Mouse (Mus musculus): ENCODE measurements around the gene D1Pas1. TPM values are rescaled to one million over a fixed set of nuclear protein-coding genes. Genes with fewer than 3 reads are reported as not detected.

The D1Pas1 gene
- total RNA-seq (2014; rRNA removed; ENCODE audit: low replicate concordance): not detected in 2 replicates
- polyA plus RNA-seq (2015; fragmentation: Nextera tagmentation; extraction: Ambion mirVana): 0.05 and 0.10 TPM in 2 replicates

- Histone ChIP-seq H3K4me3 (ENCODE audit: low read depth, low read length) (no peak within 1 kb of the TSS), H3K36me3 (replicated peaks; ENCODE audit: control insufficient read depth, insufficient read depth, low read length) (no peaks in the 10 kb centered on the region), H3K4me2 (ENCODE audit: low read depth, low read length) (no peak within 1 kb of the TSS), H3K27me3 (ENCODE audit: control insufficient read depth, insufficient read depth, low read length) (no peaks in the 10 kb centered on the region), H3K4me1 (ENCODE audit: control insufficient read depth, insufficient read depth) (no peaks in the 10 kb centered on the region), H3K9ac (replicated peaks; ENCODE audit: low read depth, low read length) (no peak within 1 kb of the TSS), H3K9me3 (replicated peaks; ENCODE audit: control insufficient read depth, low read length) (peaks cover 27% of the 10 kb centered on the region), H3K27ac (ENCODE audit: low read depth) (no peak within 1 kb of the TSS)
- no peak for DNase-seq (ENCODE audit: low spot score)
- ATAC-seq (ENCODE audit: insufficient read depth, low read depth): no peak
- TF ChIP-seq CTCF (IDR thresholded peaks at IDR 0.05; ENCODE audit: low read depth) (no peak), EP300 (IDR thresholded peaks at IDR 0.05; ENCODE audit: low read depth) (no peak)
- 75% methylated on average over 53 of the region's 53 CpGs for WGBS
Measured at GRCm38 (mm10) chr1:186967201-186967812, at the start of gene D1Pas1. Gene D1Pas1 (plus strand): TSS chr1:186967416.

- no peak overlapping the region for H3K27ac ChIP-seq (ENCODE audit: low read depth)
- DNase-seq (ENCODE audit: low spot score) (no peak), ATAC-seq (ENCODE audit: insufficient read depth, low read depth) (no peak)
- no peak overlapping the region for H3K4me3 ChIP-seq (ENCODE audit: low read depth, low read length)
- no peak for TF ChIP-seq EP300 (IDR thresholded peaks at IDR 0.05; ENCODE audit: low read depth)
- TF ChIP-seq CTCF (IDR thresholded peaks at IDR 0.05; ENCODE audit: low read depth): no peak
- H3K36me3 ChIP-seq (replicated peaks; ENCODE audit: control insufficient read depth, insufficient read depth, low read length): no peaks in the 10 kb centered on the region
- H3K27me3 ChIP-seq (ENCODE audit: control insufficient read depth, insufficient read depth, low read length): no peaks in the 10 kb centered on the region
- H3K4me2 ChIP-seq (ENCODE audit: low read depth, low read length): no peak overlapping the region
- WGBS: 70% methylated on average over 17 of the region's 17 CpGs
- no peak overlapping the region for H3K9ac ChIP-seq (replicated peaks; ENCODE audit: low read depth, low read length)
- no peaks in the 10 kb centered on the region for H3K9me3 ChIP-seq (replicated peaks; ENCODE audit: control insufficient read depth, low read length)
- H3K4me1 ChIP-seq (ENCODE audit: control insufficient read depth, insufficient read depth): peaks cover 10% of the 10 kb centered on the region; the same call in 1 of the 2 replicates
Measured at GRCm38 (mm10) chr1:186922489-186923370, 44.5 kb upstream of the D1Pas1 start.

GRCm38 (mm10) chr1:186924027-186924426, 43.2 kb upstream of the D1Pas1 start:
- H3K9me3 ChIP-seq (replicated peaks; ENCODE audit: control insufficient read depth, low read length): no peaks in the 10 kb centered on the region
- H3K4me2 ChIP-seq (ENCODE audit: low read depth, low read length): peak overlapping the region; percentile 8; the same call in 1 of the 2 replicates
- no peaks in the 10 kb centered on the region for H3K36me3 ChIP-seq (replicated peaks; ENCODE audit: control insufficient read depth, insufficient read depth, low read length)
- no peak overlapping the region for H3K4me3 ChIP-seq (ENCODE audit: low read depth, low read length)
- H3K27ac ChIP-seq (ENCODE audit: low read depth): no peak overlapping the region
- DNase-seq (ENCODE audit: low spot score): no peak
- peaks cover 10% of the 10 kb centered on the region; the same call in 1 of the 2 replicates for H3K4me1 ChIP-seq (ENCODE audit: control insufficient read depth, insufficient read depth)
- ATAC-seq (ENCODE audit: insufficient read depth, low read depth): no peak
- H3K27me3 ChIP-seq (ENCODE audit: control insufficient read depth, insufficient read depth, low read length): no peaks in the 10 kb centered on the region
- no peak overlapping the region for H3K9ac ChIP-seq (replicated peaks; ENCODE audit: low read depth, low read length)
- WGBS: 57% methylated on average over 12 of the region's 12 CpGs
- TF ChIP-seq CTCF (IDR thresholded peaks at IDR 0.05; ENCODE audit: low read depth) (no peak), EP300 (IDR thresholded peaks at IDR 0.05; ENCODE audit: low read depth) (no peak)

GRCm38 (mm10) chr1:186925411-186925810, 41.8 kb upstream of the D1Pas1 start:
- no peaks in the 10 kb centered on the region for H3K27me3 ChIP-seq (ENCODE audit: control insufficient read depth, insufficient read depth, low read length)
- ATAC-seq (ENCODE audit: insufficient read depth, low read depth): no peak
- no peak overlapping the region for H3K4me3 ChIP-seq (ENCODE audit: low read depth, low read length)
- peak overlapping the region; percentile 37 for H3K4me2 ChIP-seq (ENCODE audit: low read depth, low read length)
- WGBS: 16% methylated on average over 9 of the region's 9 CpGs
- no peaks in the 10 kb centered on the region for H3K9me3 ChIP-seq (replicated peaks; ENCODE audit: control insufficient read depth, low read length)
- H3K9ac ChIP-seq (replicated peaks; ENCODE audit: low read depth, low read length): no peak overlapping the region
- DNase-seq (ENCODE audit: low spot score): no peak
- no peak for TF ChIP-seq EP300 (IDR thresholded peaks at IDR 0.05; ENCODE audit: low read depth)
- TF ChIP-seq CTCF (IDR thresholded peaks at IDR 0.05; ENCODE audit: low read depth): no peak
- H3K4me1 ChIP-seq (ENCODE audit: control insufficient read depth, insufficient read depth): peaks cover 10% of the 10 kb centered on the region; the same call in 1 of the 2 replicates
- no peaks in the 10 kb centered on the region for H3K36me3 ChIP-seq (replicated peaks; ENCODE audit: control insufficient read depth, insufficient read depth, low read length)
- no peak overlapping the region for H3K27ac ChIP-seq (ENCODE audit: low read depth)

GRCm38 (mm10) chr1:186926316-186926949, 40.8 kb upstream of the D1Pas1 start:
- Histone ChIP-seq H3K27ac (ENCODE audit: low read depth) (no peak overlapping the region; the same call in 1 of the 2 replicates), H3K27me3 (ENCODE audit: control insufficient read depth, insufficient read depth, low read length) (no peaks in the 10 kb centered on the region), H3K36me3 (replicated peaks; ENCODE audit: control insufficient read depth, insufficient read depth, low read length) (no peaks in the 10 kb centered on the region), H3K9ac (replicated peaks; ENCODE audit: low read depth, low read length) (no peak overlapping the region), H3K4me2 (ENCODE audit: low read depth, low read length) (no peak overlapping the region), H3K4me3 (ENCODE audit: low read depth, low read length) (no peak overlapping the region), H3K9me3 (replicated peaks; ENCODE audit: control insufficient read depth, low read length) (no peaks in the 10 kb centered on the region), H3K4me1 (ENCODE audit: control insufficient read depth, insufficient read depth) (peaks cover 10% of the 10 kb centered on the region; the same call in 1 of the 2 replicates)
- DNase-seq (ENCODE audit: low spot score) (no peak), ATAC-seq (ENCODE audit: insufficient read depth, low read depth) (no peak)
- WGBS: 78% methylated on average over 8 of the region's 8 CpGs
- no peak for TF ChIP-seq EP300 (IDR thresholded peaks at IDR 0.05; ENCODE audit: low read depth)
- no peak for TF ChIP-seq CTCF (IDR thresholded peaks at IDR 0.05; ENCODE audit: low read depth)
